Mouse (Mus musculus) midbrain, embryonic 16.5 days (tissue): ENCODE results near the gene Med27. TPM values are rescaled to one million over a fixed set of nuclear protein-coding genes. Genes with fewer than 3 reads are reported as not detected.

Experiments used
- ATAC-seq: fragments of 200-750 bp; cut with Nextera tagmentation; 2 replicates; pipeline ENCODE4 v1.8.0; 2017; ENCODE audit warnings: moderate TSS enrichment
- H3K27ac ChIP-seq: fragments of 300-500 bp; sonication (generic); 2 replicates; pipeline ENCODE4 v1.5.1; 2014; ENCODE audit warnings: mild to moderate bottlenecking, low read length, mixed read lengths
- H3K27me3 ChIP-seq: fragments of 300-500 bp; sonication (generic); 2 replicates; pipeline ENCODE4 v1.6.1; 2014; ENCODE audit warnings: low read depth, low read length, mixed read lengths; ENCODE audit not compliant: control insufficient read depth, insufficient read depth
- H3K36me3 ChIP-seq: fragments of 300-500 bp; sonication (generic); 2 replicates; pipeline ENCODE4 v1.6.1; 2014; ENCODE audit warnings: mild to moderate bottlenecking, low read length, moderate library complexity, mixed read lengths; ENCODE audit not compliant: control insufficient read depth, insufficient read depth
- H3K4me1 ChIP-seq: fragments of 300-500 bp; sonication (generic); 2 replicates; pipeline ENCODE4 v1.6.1; 2014; ENCODE audit warnings: mild to moderate bottlenecking, low read length, mixed read lengths; ENCODE audit not compliant: control insufficient read depth, insufficient read depth
- H3K4me2 ChIP-seq: fragments of 300-500 bp; sonication (generic); 2 replicates; pipeline ENCODE4 v1.6.1; 2014; ENCODE audit warnings: mild to moderate bottlenecking, low read length, mixed read lengths
- H3K4me3 ChIP-seq: fragments of 300-500 bp; sonication (generic); 2 replicates; pipeline ENCODE4 v1.5.1; 2014; ENCODE audit warnings: low read depth, mild to moderate bottlenecking, low read length, moderate library complexity, mixed read lengths
- H3K9ac ChIP-seq: fragments of 300-500 bp; sonication (generic); 2 replicates; pipeline ENCODE4 v1.6.1; 2014; ENCODE audit warnings: low read depth, low read length, mixed read lengths
- H3K9me3 ChIP-seq: fragments of 300-500 bp; sonication (generic); replicated peaks from 2 replicates; pipeline ENCODE4 v1.6.1; 2014; ENCODE audit warnings: mild to moderate bottlenecking, low read length, mixed read lengths; ENCODE audit not compliant: control insufficient read depth, poor library complexity, severe bottlenecking
- WGBS: fragments of 180-500 bp; shearing (Covaris S2); extraction: QIAGEN DNeasy Blood & Tissue Kit; methylation state at CpG from one replicate; pipeline ENCODE4 v1.1.7; 2014; 5-methylcytosine and 5-hydroxymethylcytosine counted together
- polyA plus RNA-seq: library from polyadenylated mRNA; unstranded; fragments of >200 nt; fragmentation: Nextera tagmentation; extraction: Ambion mirVana; gene quantifications from 2 replicates; pipeline ENCODE4 v1.2.1, GENCODE M21; 2015

Med27 gene
- polyA plus RNA-seq, result 69.8 and 70.6 TPM in 2 replicates

DNA sequence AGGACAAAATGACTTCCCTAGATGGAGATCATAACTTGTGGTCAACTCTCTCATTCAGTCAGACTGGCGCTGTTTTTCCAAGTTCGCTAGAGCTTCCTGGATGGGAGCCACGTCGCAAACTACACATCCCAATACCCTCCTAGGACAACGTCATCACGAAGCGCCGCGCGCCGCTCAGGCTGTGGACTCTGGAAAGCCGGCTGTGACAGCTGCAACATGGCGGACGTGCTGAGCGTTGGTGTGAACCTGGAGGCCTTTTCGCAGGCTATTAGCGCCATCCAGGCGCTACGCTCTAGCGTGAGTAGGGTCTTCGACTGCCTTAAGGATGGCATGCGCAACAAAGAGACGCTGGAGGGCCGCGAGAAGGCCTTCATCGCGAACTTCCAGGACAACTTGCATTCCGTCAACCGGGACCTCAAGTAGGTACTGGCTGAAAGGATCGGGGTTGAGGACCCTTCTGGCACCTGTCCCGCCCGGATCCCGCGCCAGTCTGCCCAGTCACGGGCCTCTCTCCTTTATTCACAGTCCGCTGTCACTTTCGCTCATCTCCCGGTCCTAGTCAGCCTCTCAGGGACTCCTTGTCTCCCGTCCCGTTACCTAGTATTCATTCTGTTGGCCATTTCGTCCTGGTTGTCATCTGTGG, at the start of gene Med27:
Gene Med27 (plus strand): TSS at position 191 of the 643 bp plus-strand sequence.
- 1% methylated on average over 41 of the region's 41 CpGs for WGBS
- H3K36me3 ChIP-seq, result peaks cover 10% of the 10 kb centered on the region; the same call in 1 of the 2 replicates
- peak within 1 kb of the TSS; percentile 80 for H3K9ac ChIP-seq
- H3K27ac ChIP-seq, result peak within 1 kb of the TSS; percentile 69
- H3K4me1 ChIP-seq, result peaks cover 18% of the 10 kb centered on the region
- H3K27me3 ChIP-seq, result peaks cover 6% of the 10 kb centered on the region
- peak; percentile 96 for ATAC-seq
- no peaks in the 10 kb centered on the region for H3K9me3 ChIP-seq
- H3K4me3 ChIP-seq, result peak within 1 kb of the TSS; percentile 74
- H3K4me2 ChIP-seq, result peak within 1 kb of the TSS; percentile 97

DNA sequence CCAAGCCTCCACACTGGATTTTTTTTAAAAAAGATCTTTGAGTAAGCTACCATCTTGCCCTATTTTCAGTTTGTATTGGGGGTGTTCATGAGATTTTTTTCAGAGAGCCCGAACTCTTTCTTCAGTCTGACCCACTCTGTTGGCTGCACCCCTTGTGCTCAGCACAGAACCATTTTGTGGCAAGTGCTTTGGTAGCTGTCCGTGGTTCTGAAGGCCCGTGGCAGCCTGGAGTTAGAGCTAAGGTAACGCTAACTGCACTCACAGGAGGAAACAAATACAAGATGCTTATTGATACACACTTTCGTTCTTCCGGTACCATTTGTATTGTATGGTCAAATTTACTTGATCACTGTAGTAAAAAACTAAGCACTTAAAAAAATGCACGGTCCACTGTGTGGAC, 36.7 kb upstream of the Med27 start:
- H3K9ac ChIP-seq, result no peak overlapping the region
- H3K4me1 ChIP-seq, result no peaks in the 10 kb centered on the region
- no peak overlapping the region for H3K4me3 ChIP-seq
- H3K36me3 ChIP-seq, result no peaks in the 10 kb centered on the region
- peaks cover 7% of the 10 kb centered on the region; the same call in 1 of the 2 replicates for H3K9me3 ChIP-seq
- ATAC-seq, result no peak
- H3K27me3 ChIP-seq, result no peaks in the 10 kb centered on the region
- no peak overlapping the region for H3K4me2 ChIP-seq
- 45% methylated on average over 7 of the region's 7 CpGs for WGBS
- H3K27ac ChIP-seq, result no peak overlapping the region

DNA sequence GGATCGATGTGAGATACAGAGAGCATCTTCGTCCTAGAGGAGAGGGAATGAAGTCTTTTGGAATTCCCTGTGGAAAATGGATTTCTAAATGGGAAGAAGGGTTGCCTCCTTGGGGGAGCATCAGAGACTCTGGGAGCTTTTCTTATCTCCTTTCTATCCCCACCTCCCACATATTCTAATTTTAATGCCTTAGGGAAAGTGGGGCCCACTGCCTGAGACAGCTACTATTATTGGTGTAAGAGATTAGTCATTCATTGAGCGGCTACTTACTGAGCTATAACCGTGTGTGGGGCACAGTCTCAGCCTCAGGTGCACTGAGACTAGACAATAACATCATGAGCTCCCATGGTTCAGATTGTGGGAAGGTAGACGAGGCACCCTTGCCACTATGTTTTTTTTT, 34.6 kb upstream of the Med27 start:
- no peak for ATAC-seq

GRCm38 (mm10) chr2:29317906-29318470, 28.6 kb upstream of the Med27 start:
- H3K4me1 ChIP-seq, result no peaks in the 10 kb centered on the region
- ATAC-seq, result no peak
- H3K4me2 ChIP-seq, result no peak overlapping the region
- no peak overlapping the region for H3K4me3 ChIP-seq
- WGBS, result 75% methylated on average over 4 of the region's 4 CpGs
- no peak overlapping the region for H3K27ac ChIP-seq
- no peaks in the 10 kb centered on the region for H3K27me3 ChIP-seq
- H3K9ac ChIP-seq, result no peak overlapping the region
- no peaks in the 10 kb centered on the region for H3K9me3 ChIP-seq
- no peaks in the 10 kb centered on the region for H3K36me3 ChIP-seq

More for the DNA sequence above, 34.6 kb upstream of the Med27 start:
- Histone ChIP-seq H3K9ac (no peak overlapping the region), H3K27me3 (no peaks in the 10 kb centered on the region), H3K36me3 (no peaks in the 10 kb centered on the region), H3K4me1 (no peaks in the 10 kb centered on the region), H3K9me3 (peaks cover 7% of the 10 kb centered on the region; the same call in 1 of the 2 replicates), H3K4me3 (no peak overlapping the region), H3K4me2 (no peak overlapping the region), H3K27ac (no peak overlapping the region)
- 78% methylated on average over 5 of the region's 5 CpGs for WGBS

DNA sequence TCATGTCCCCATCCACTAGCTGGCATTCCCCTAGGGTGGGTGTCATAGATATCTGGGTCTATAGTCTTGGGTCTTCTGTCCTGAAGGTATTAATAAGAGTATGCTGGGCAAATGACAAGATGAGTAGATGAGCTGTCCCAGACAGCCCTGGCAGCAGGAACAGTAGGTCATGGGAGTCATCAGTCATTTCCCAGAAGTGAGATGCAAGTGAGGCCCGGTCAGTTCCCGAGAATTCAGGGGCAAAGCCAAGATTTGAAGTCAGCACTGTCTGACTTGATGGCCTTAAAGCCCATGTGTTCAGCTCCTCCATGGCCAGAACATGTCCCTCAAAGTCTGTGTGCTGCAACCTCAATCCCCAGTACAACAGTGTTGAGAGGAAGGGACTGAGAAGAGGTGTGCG, 28.0 kb upstream of the Med27 start:
- Histone ChIP-seq H3K9me3 (no peaks in the 10 kb centered on the region), H3K4me1 (no peaks in the 10 kb centered on the region), H3K36me3 (no peaks in the 10 kb centered on the region), H3K4me2 (no peak overlapping the region), H3K27ac (no peak overlapping the region), H3K27me3 (no peaks in the 10 kb centered on the region), H3K4me3 (no peak overlapping the region), H3K9ac (no peak overlapping the region)
- ATAC-seq, result no peak
- WGBS, result 94% methylated on average over 3 of the region's 3 CpGs

- ATAC-seq, result no peak
- Histone ChIP-seq H3K4me2 (peak overlapping the region; percentile 0; the same call in 1 of the 2 replicates), H3K4me1 (no peaks in the 10 kb centered on the region), H3K9ac (no peak overlapping the region), H3K27ac (no peak overlapping the region), H3K9me3 (no peaks in the 10 kb centered on the region), H3K27me3 (no peaks in the 10 kb centered on the region), H3K36me3 (no peaks in the 10 kb centered on the region), H3K4me3 (no peak overlapping the region)
- WGBS, result 57% methylated on average over 11 of the region's 11 CpGs
Measured at GRCm38 (mm10) chr2:29320229-29320751, 26.3 kb upstream of the Med27 start.

- Histone ChIP-seq H3K27ac (no peak overlapping the region), H3K27me3 (no peaks in the 10 kb centered on the region), H3K9me3 (no peaks in the 10 kb centered on the region), H3K9ac (no peak overlapping the region), H3K4me3 (no peak overlapping the region), H3K36me3 (no peaks in the 10 kb centered on the region), H3K4me2 (no peak overlapping the region), H3K4me1 (no peaks in the 10 kb centered on the region)
- WGBS, result 58% methylated on average over 6 of the region's 6 CpGs
- ATAC-seq, result no peak
Measured at GRCm38 (mm10) chr2:29320780-29321179, 25.8 kb upstream of the Med27 start.

GRCm38 (mm10) chr2:29324456-29324855, 22.2 kb upstream of the Med27 start:
- H3K9ac ChIP-seq, result no peak overlapping the region
- H3K4me3 ChIP-seq, result no peak overlapping the region
- H3K4me2 ChIP-seq, result no peak overlapping the region
- H3K27ac ChIP-seq, result no peak overlapping the region
- no peaks in the 10 kb centered on the region for H3K36me3 ChIP-seq
- no peaks in the 10 kb centered on the region for H3K27me3 ChIP-seq
- 67% methylated on average over 2 of the region's 2 CpGs for WGBS
- no peak for ATAC-seq
- H3K9me3 ChIP-seq, result no peaks in the 10 kb centered on the region
- no peaks in the 10 kb centered on the region for H3K4me1 ChIP-seq

- no peak overlapping the region for H3K4me2 ChIP-seq
- H3K9me3 ChIP-seq, result no peaks in the 10 kb centered on the region
- H3K4me3 ChIP-seq, result no peak overlapping the region
- H3K9ac ChIP-seq, result no peak overlapping the region
- no peaks in the 10 kb centered on the region for H3K36me3 ChIP-seq
- H3K4me1 ChIP-seq, result no peaks in the 10 kb centered on the region
- no peak for ATAC-seq
- H3K27me3 ChIP-seq, result no peaks in the 10 kb centered on the region
- H3K27ac ChIP-seq, result no peak overlapping the region
- 94% methylated on average over 1 of the region's 1 CpGs for WGBS
Measured at GRCm38 (mm10) chr2:29330471-29330870, 16.1 kb upstream of the Med27 start.
